Comparison of ENCODE assay signal across 10 mouse cellular contexts in the genomic region with DNA sequence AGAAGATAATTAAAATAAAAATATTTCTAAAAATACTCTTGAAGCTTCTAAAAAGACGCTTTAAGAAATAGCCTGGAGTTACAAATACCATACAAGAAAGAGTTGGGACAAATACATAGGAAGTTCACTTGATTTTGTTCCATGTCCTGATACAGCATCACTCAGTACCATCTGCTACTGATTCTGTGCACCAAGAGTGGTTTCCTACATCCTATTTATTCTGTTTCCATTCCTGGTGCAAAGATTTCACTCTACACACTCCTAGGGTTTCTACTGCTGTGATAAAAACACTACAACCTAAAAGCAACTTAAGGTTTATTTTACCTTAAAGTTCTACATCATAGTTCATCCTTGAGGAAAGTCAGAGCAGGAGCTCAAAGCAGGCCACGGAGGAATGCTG.
"Had no signal": no experiment of that assay in that cellular context is flagged by ENCODE, and none has a peak within 500 bp of the region (broad histone marks: within the 10 kb centered on the region; RNA-seq: fewer than 3 reads in every experiment).

No protein-coding gene starts in this region.

- DNase-seq: kidney, adult 2 months; kidney, postnatal 25 days; liver; lung, adult 18-20 months; lung, postnatal 10 days; lung, postnatal 36 days; right cerebral cortex, postnatal 25 days; thymus, adult 2 months; thymus, postnatal 14 days; thymus, postnatal 4 days had no signal
